Mouse (Mus musculus): ENCODE measurements around the gene Rab7b.

DNA sequence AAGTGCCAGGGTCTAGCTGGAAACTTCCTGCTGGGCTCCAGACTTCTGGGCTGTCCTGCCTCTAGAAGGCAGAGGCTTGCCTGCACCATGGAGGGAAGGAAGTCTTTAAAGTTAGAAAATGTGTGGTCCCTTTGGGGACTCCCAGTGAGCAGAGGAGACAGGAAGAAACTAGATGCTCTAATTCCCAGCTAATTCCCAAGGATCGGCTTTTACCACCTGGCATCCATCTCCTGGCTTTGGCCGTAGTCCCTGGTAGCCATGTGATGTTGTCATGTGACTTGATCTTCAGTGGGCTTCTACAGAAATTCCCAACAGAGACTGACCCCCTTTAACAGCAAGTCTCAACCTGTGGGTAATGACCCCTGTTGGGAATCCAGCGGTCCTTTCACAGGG lies 71.9 kb downstream of the Rab7b start:
- no peak for TF ChIP-seq CTCF (IDR thresholded peaks at IDR 0.05; ENCODE audit: insufficient read depth, low read length)
- TF ChIP-seq POLR2A (IDR thresholded peaks at IDR 0.05; ENCODE audit: borderline replicate concordance, extremely low read depth, low read depth, low read length), result no peak
